In genomic region chr6:121246037-121246361, GRCm38 (mm10) we compare ENCODE assay signal across 8 mouse cellular contexts. TPM values are rescaled to one million over a fixed set of nuclear protein-coding genes. Genes with fewer than 3 reads are reported as not detected.
DNase-seq lines count a peak whose midpoint lies in the region; ATAC-seq and TF ChIP-seq lines count a peak whose summit lies in the region.

No protein-coding gene starts in this region.

- no peak overlapping the region for H3K27ac ChIP-seq in heart, embryonic 15.5 days
- peak overlapping the region; percentile 47; the same call in 1 of the 2 replicates for H3K27ac ChIP-seq in MEL (ENCODE audit: control insufficient read depth, low read depth, low read length)
- H3K27ac ChIP-seq in hindbrain, embryonic 10.5 days = no peak overlapping the region
- H3K27ac ChIP-seq in midbrain, embryonic 11.5 days (ENCODE audit: low read depth, low read length) = no peak overlapping the region

- peak overlapping the region; percentile 76 for H3K4me3 ChIP-seq in heart, embryonic 15.5 days
- H3K4me3 ChIP-seq in MEL (ENCODE audit: control insufficient read depth in 1 of 2, insufficient read depth in 1 of 2, low read depth in 2 of 2, low read length in 2 of 2) = peak overlapping the region; percentile 62 to 70
- H3K4me3 ChIP-seq in hindbrain, embryonic 10.5 days = peak overlapping the region; percentile 58
- H3K4me3 ChIP-seq in midbrain, embryonic 11.5 days (ENCODE audit: low read depth, low read length) = peak overlapping the region; percentile 50

- TF ChIP-seq POLR2A in MEL (IDR thresholded peaks at IDR 0.05; ENCODE audit: control insufficient read depth in 1 of 2, insufficient read depth in 1 of 2, low read depth in 1 of 2, low read length in 2 of 2, poor library complexity in 1 of 2) = no peak

- no peak for TF ChIP-seq CTCF in MEL (IDR thresholded peaks at IDR 0.05 in 2 of 3, conservative IDR thresholded peaks at IDR 0.05 in 1 of 3; ENCODE audit: control insufficient read depth in 1 of 3, insufficient read depth in 1 of 3, low read depth in 2 of 3, low read length in 3 of 3, poor library complexity in 1 of 3, severe bottlenecking in 1 of 3)

- no peak for TF ChIP-seq EP300 in MEL (IDR thresholded peaks at IDR 0.05; ENCODE audit: low read depth in 1 of 2, low read length in 2 of 2)

- no peaks in the 10 kb centered on the region for H3K79me2 ChIP-seq in MEL (ENCODE audit: control insufficient read depth, insufficient read depth, low read length, poor library complexity)

- peaks cover 4% of the 10 kb centered on the region for H3K4me1 ChIP-seq in heart, embryonic 15.5 days (replicated peaks)
- peaks cover 10 to 11% of the 10 kb centered on the region in 2 experiments for H3K4me1 ChIP-seq in MEL (ENCODE audit: control insufficient read depth in 1 of 2, insufficient read depth in 2 of 2, low read length in 2 of 2)
- H3K4me1 ChIP-seq in hindbrain, embryonic 10.5 days (replicated peaks) = peaks cover 10% of the 10 kb centered on the region
- H3K4me1 ChIP-seq in midbrain, embryonic 11.5 days (ENCODE audit: control insufficient read depth, insufficient read depth, low read length) = peaks cover 2% of the 10 kb centered on the region; the same call in 1 of the 2 replicates

- H3K27me3 ChIP-seq in heart, embryonic 15.5 days = peaks cover 13% of the 10 kb centered on the region
- H3K27me3 ChIP-seq in MEL (ENCODE audit: control insufficient read depth in 1 of 2, insufficient read depth in 2 of 2, low read length in 2 of 2) = no peaks in the 10 kb centered on the region
- H3K27me3 ChIP-seq in hindbrain, embryonic 10.5 days (ENCODE audit: insufficient read depth, poor library complexity, severe bottlenecking) = peaks cover 37% of the 10 kb centered on the region
- no peaks in the 10 kb centered on the region; the same call in 1 of the 2 replicates for H3K27me3 ChIP-seq in midbrain, embryonic 11.5 days (ENCODE audit: control insufficient read depth, insufficient read depth, low read length)

- 7% methylated on average over 4 of the region's 4 CpGs for WGBS in heart, embryonic 15.5 days
- 19% methylated on average over 4 of the region's 4 CpGs for WGBS in hindbrain, embryonic 10.5 days
- WGBS in midbrain, embryonic 11.5 days = 17% methylated on average over 4 of the region's 4 CpGs

- no peak for ATAC-seq in heart, embryonic 15.5 days (replicated peaks; ENCODE audit: insufficient number of reproducible peaks, insufficient read depth, low FRiP score, low read depth)
- ATAC-seq in midbrain, embryonic 11.5 days (ENCODE audit: low FRiP score) = peak; percentile 14; the same call in 1 of the 2 replicates

- H3K9me3 ChIP-seq in heart, embryonic 15.5 days (replicated peaks) = no peaks in the 10 kb centered on the region
- H3K9me3 ChIP-seq in MEL (replicated peaks; ENCODE audit: insufficient read depth, low read length) = no peaks in the 10 kb centered on the region
- no peaks in the 10 kb centered on the region for H3K9me3 ChIP-seq in hindbrain, embryonic 10.5 days
- H3K9me3 ChIP-seq in midbrain, embryonic 11.5 days (ENCODE audit: control insufficient read depth, low read length) = no peaks in the 10 kb centered on the region

- DNase-seq in heart, adult 9 months (ENCODE audit: low spot score in 2 of 2) = no peak
- DNase-seq in MEL (ENCODE audit: low read depth, low spot score) = no peak
- DNase-seq in hindbrain, embryonic 10.5 days (ENCODE audit: low spot score) = no peak
- DNase-seq in midbrain, embryonic 11.5 days (ENCODE audit: low spot score, missing footprints) = no peak
- no peak for DNase-seq in natural killer cell, adult 2 months (ENCODE audit: low spot score in 2 of 2)
- no peak for DNase-seq in embryo, embryonic 9.5 days (ENCODE audit: extremely low spot score)
- DNase-seq in layer of hippocampus, postnatal 14 days (ENCODE audit: low spot score in 2 of 2) = no peak

- no peak for TF ChIP-seq RAD21 in MEL (IDR thresholded peaks at IDR 0.05; ENCODE audit: low read depth, low read length)

- peak overlapping the region; percentile 69 for H3K9ac ChIP-seq in heart, embryonic 15.5 days
- H3K9ac ChIP-seq in MEL (ENCODE audit: control insufficient read depth, low read depth, low read length, poor library complexity, severe bottlenecking) = peak overlapping the region; percentile 55
- peak overlapping the region; percentile 54 for H3K9ac ChIP-seq in midbrain, embryonic 11.5 days (ENCODE audit: low read length)

- H3K4me2 ChIP-seq in heart, embryonic 15.5 days = peak overlapping the region; percentile 69
- H3K4me2 ChIP-seq in midbrain, embryonic 11.5 days = peak overlapping the region; percentile 70

- H3K36me3 ChIP-seq in heart, embryonic 15.5 days = no peaks in the 10 kb centered on the region
- peaks cover 0 to 13% of the 10 kb centered on the region in 2 experiments; a peak in 2 of 4 replicates for H3K36me3 ChIP-seq in MEL (ENCODE audit: control insufficient read depth in 1 of 2, insufficient read depth in 2 of 2, low read length in 2 of 2)
- no peaks in the 10 kb centered on the region for H3K36me3 ChIP-seq in hindbrain, embryonic 10.5 days
- no peaks in the 10 kb centered on the region for H3K36me3 ChIP-seq in midbrain, embryonic 11.5 days (ENCODE audit: control insufficient read depth, insufficient read depth, low read length)

TF ChIP-seq in MEL, 35 proteins besides CTCF, POLR2A, EP300 and RAD21:
- no peak for TF ChIP-seq NELFE (IDR thresholded peaks at IDR 0.05; ENCODE audit: low read depth, low read length)

RNA-seq across cellular contexts. Expression of gene Usp18, which starts 0.3 kb away (rescaled TPM):
- polyA plus RNA-seq in heart, embryonic 15.5 days (2015; fragmentation: Nextera tagmentation; extraction: Ambion mirVana) = 1.7 and 3.6 TPM in 2 replicates
- total RNA-seq in MEL (2012; rRNA removed) = 0.39 and 0.85 TPM in 2 replicates
- polyA plus RNA-seq in MEL (2012; ENCODE audit: insufficient read depth in 1 of 2, insufficient read length in 2 of 2, low read depth in 1 of 2, low replicate concordance in 2 of 2, missing spikeins in 1 of 2) = under 1 TPM in 1 of 2 experiments, not detected in 1; 0.71 TPM
- 0.73 and 0.88 TPM in 2 replicates for polyA plus RNA-seq in hindbrain, embryonic 10.5 days (2016; fragmentation: Nextera tagmentation; extraction: Ambion mirVana)
- polyA plus RNA-seq in midbrain, embryonic 11.5 days (2014; fragmentation: Nextera tagmentation; extraction: Ambion mirVana) = 0.77 and 1.0 TPM in 2 replicates
- not detected for total RNA-seq in layer of hippocampus, postnatal 14 days (2021)

RNA-seq across cellular contexts. Expression of gene Tuba8, which starts 35.5 kb away (rescaled TPM):
- polyA plus RNA-seq in heart, embryonic 15.5 days (2015; fragmentation: Nextera tagmentation; extraction: Ambion mirVana) = 0.58 and 1.7 TPM in 2 replicates
- 1.6 and 1.9 TPM in 2 replicates for total RNA-seq in MEL (2012; rRNA removed)
- 1 to 10 TPM in 1 of 2 experiments, not detected in 1; 1.4 TPM for polyA plus RNA-seq in MEL (2012; ENCODE audit: insufficient read depth in 1 of 2, insufficient read length in 2 of 2, low read depth in 1 of 2, low replicate concordance in 2 of 2, missing spikeins in 1 of 2)
- polyA plus RNA-seq in hindbrain, embryonic 10.5 days (2016; fragmentation: Nextera tagmentation; extraction: Ambion mirVana) = 0.30 and 0.41 TPM in 2 replicates
- polyA plus RNA-seq in midbrain, embryonic 11.5 days (2014; fragmentation: Nextera tagmentation; extraction: Ambion mirVana) = 0.25 and 0.51 TPM in 2 replicates
- total RNA-seq in layer of hippocampus, postnatal 14 days (2021) = 1 to 10 TPM; 5.4 to 5.5 TPM

RNA-seq across cellular contexts. Expression of gene Slc6a13, which starts 54.0 kb away (rescaled TPM):
- 5.6 and 5.7 TPM in 2 replicates for polyA plus RNA-seq in heart, embryonic 15.5 days (2015; fragmentation: Nextera tagmentation; extraction: Ambion mirVana)
- total RNA-seq in MEL (2012; rRNA removed) = 1.0 and 1.4 TPM in 2 replicates
- 1 to 10 TPM in 1 of 2 experiments, not detected in 1; 1.5 TPM for polyA plus RNA-seq in MEL (2012; ENCODE audit: insufficient read depth in 1 of 2, insufficient read length in 2 of 2, low read depth in 1 of 2, low replicate concordance in 2 of 2, missing spikeins in 1 of 2)
- polyA plus RNA-seq in hindbrain, embryonic 10.5 days (2016; fragmentation: Nextera tagmentation; extraction: Ambion mirVana) = 1.4 and 1.7 TPM in 2 replicates
- polyA plus RNA-seq in midbrain, embryonic 11.5 days (2014; fragmentation: Nextera tagmentation; extraction: Ambion mirVana) = 3.2 and 3.4 TPM in 2 replicates
- 10 to 100 TPM; 10.2 to 12.8 TPM for total RNA-seq in layer of hippocampus, postnatal 14 days (2021)
